Mouse (Mus musculus): ENCODE measurements around the gene Zmiz2. TPM values are rescaled to one million over a fixed set of nuclear protein-coding genes. Genes with fewer than 3 reads are reported as not detected.
A peak's percentile ranks its signal among the peaks of the same experiment; 100 is the strongest.
"Not testable (repeated sequence)": the region's sequence is repeated elsewhere in the genome, so short reads cannot be mapped to it uniquely, and the experiment has no call there.

The Zmiz2 gene
- polyA plus RNA-seq, 1 experiment from 2014 or later, result 25.4 TPM

DNA sequence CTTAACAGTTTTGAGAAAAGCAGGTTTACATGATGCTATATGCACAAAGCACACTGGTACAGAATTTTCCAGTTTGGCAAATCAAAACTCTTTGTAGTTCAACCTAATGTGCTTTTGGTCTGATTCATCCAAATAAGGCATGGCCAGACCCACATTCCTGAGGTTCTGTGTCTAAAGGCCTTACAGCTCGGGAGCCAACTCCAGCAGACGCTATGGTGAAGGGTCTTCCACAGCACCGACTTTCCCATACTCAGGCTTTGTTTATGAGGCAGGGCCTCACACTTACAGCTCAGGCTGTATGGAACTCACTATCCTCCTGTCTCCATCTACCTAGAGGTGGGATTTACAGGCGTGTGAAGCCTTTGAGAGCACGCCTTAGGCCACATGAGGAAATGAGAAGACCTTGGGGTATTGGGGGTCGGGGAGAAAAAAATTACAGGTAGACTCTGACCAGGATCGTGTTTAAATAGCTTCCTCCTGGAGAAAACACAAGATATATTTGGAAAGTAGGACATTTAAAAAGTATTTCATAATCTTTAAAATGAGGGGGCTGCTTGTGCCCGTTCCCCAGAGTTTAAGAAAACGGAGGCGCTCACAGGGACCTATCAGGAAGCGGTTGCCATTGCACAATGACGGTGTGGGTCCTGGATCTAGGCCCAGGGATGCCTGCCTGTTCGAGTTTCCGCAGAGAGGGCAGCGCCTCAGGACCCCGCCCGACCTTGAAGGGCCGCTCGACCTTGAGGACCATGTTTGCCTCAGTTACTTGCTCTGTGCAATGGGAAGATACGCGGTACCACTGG lies 26.1 kb downstream of the Zmiz2 start, which contains the start of gene Ppia:
Gene Ppia, plus strand, starts transcription at position 693 of the 800 bp plus-strand sequence.
- peak within 1 kb of the TSS; percentile 95 for H3K4me2 ChIP-seq (ENCODE audit: low read depth)
- H3K27me3 ChIP-seq (ENCODE audit: control insufficient read depth, insufficient read depth, low read length), result no peaks in the 10 kb centered on the region
- ATAC-seq (ENCODE audit: insufficient read depth, low FRiP score, low TSS enrichment) (peak; percentile 59), DNase-seq (ENCODE audit: low spot score) (peak; percentile 28)
- peaks cover 17% of the 10 kb centered on the region for H3K4me1 ChIP-seq (ENCODE audit: control insufficient read depth, insufficient read depth, low read length)
- H3K4me3 ChIP-seq (ENCODE audit: low read depth, low read length), result peak within 1 kb of the TSS; percentile 81
- no peaks in the 10 kb centered on the region for H3K9me3 ChIP-seq (ENCODE audit: control insufficient read depth, low read length)
- peak within 1 kb of the TSS; percentile 85 for H3K27ac ChIP-seq (ENCODE audit: low read depth, low read length)
- H3K9ac ChIP-seq (ENCODE audit: low read length), result peak within 1 kb of the TSS; percentile 97
- WGBS, result 9% methylated on average over 21 of the region's 21 CpGs
- H3K36me3 ChIP-seq (ENCODE audit: control insufficient read depth, insufficient read depth, low read length), result peaks cover 7% of the 10 kb centered on the region

DNA sequence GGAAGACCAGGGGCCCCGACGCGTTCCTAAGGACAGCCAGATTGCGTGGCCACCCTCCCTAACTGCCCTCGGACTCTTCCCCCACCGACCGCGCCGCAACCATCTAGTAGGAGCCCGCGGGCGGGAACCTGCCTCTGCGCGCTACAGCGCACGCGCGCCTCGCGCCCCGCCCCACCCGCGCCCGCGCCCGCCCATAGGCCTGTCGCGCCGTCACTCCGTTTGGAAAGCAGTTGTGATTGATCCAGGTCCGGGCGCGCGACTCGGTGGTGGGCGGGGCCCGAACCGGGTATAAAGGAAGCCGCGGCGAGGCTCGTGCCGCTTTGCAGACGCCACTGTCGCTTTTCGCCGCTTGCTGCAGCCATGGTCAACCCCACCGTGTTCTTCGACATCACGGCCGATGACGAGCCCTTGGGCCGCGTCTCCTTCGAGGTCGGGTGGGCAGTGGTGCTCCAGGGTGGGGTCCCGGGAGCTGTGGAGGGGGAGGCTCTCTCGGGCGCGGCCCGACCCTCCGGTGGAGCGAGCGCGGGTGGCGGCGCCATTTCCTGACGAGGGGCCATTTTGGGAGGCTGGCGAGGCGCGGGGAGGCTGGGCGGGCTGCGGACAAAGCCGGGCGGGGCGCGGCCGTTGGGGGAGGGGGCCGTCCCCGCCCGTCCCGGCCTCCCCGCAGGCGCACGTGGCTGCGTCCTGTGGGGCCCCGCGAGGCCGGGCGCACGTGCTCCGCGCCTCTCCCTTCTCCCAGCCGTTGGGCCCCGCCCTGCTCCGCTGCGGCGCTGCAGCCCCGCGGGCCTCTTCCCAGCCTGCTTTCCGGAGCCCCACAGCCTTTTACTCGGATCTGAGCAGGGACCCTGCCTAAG lies 26.9 kb downstream of the Zmiz2 start:
- peak; percentile 95 for ATAC-seq (ENCODE audit: insufficient read depth, low FRiP score, low TSS enrichment)
- H3K4me3 ChIP-seq (ENCODE audit: low read depth, low read length), result peak overlapping the region; percentile 81
- H3K9me3 ChIP-seq (ENCODE audit: control insufficient read depth, low read length), result no peaks in the 10 kb centered on the region
- peak; percentile 97 for DNase-seq (ENCODE audit: low spot score)
- no peaks in the 10 kb centered on the region for H3K27me3 ChIP-seq (ENCODE audit: control insufficient read depth, insufficient read depth, low read length)
- peak overlapping the region; percentile 85 for H3K27ac ChIP-seq (ENCODE audit: low read depth, low read length)
- H3K9ac ChIP-seq (ENCODE audit: low read length), result peak overlapping the region; percentile 97
- 0% methylated on average over 84 of the region's 102 CpGs for WGBS
- H3K4me1 ChIP-seq (ENCODE audit: control insufficient read depth, insufficient read depth, low read length), result peaks cover 17% of the 10 kb centered on the region
- H3K36me3 ChIP-seq (ENCODE audit: control insufficient read depth, insufficient read depth, low read length), result peaks cover 11% of the 10 kb centered on the region
- peak overlapping the region; percentile 95 for H3K4me2 ChIP-seq (ENCODE audit: low read depth)

- WGBS, result 1% methylated on average over 30 of the region's 30 CpGs
- H3K9me3 ChIP-seq (ENCODE audit: control insufficient read depth, low read length), result no peaks in the 10 kb centered on the region
- peak overlapping the region; percentile 85 for H3K27ac ChIP-seq (ENCODE audit: low read depth, low read length)
- peak; percentile 33; the same call in 1 of the 2 replicates for ATAC-seq (ENCODE audit: insufficient read depth, low FRiP score, low TSS enrichment)
- H3K4me3 ChIP-seq (ENCODE audit: low read depth, low read length), result peak overlapping the region; percentile 81
- H3K36me3 ChIP-seq (ENCODE audit: control insufficient read depth, insufficient read depth, low read length), result peaks cover 11% of the 10 kb centered on the region
- peak; percentile 80 for DNase-seq (ENCODE audit: low spot score)
- H3K27me3 ChIP-seq (ENCODE audit: control insufficient read depth, insufficient read depth, low read length), result no peaks in the 10 kb centered on the region
- peaks cover 17% of the 10 kb centered on the region for H3K4me1 ChIP-seq (ENCODE audit: control insufficient read depth, insufficient read depth, low read length)
- peak overlapping the region; percentile 97 for H3K9ac ChIP-seq (ENCODE audit: low read length)
- peak overlapping the region; percentile 95 for H3K4me2 ChIP-seq (ENCODE audit: low read depth)
Observed at GRCm38 (mm10) chr11:6416405-6417034, 27.6 kb downstream of the Zmiz2 start.

GRCm38 (mm10) chr11:6417069-6417468 lies 28.2 kb downstream of the Zmiz2 start:
- H3K4me2 ChIP-seq (ENCODE audit: low read depth), result peak overlapping the region; percentile 95
- DNase-seq (ENCODE audit: low spot score) (no peak), ATAC-seq (ENCODE audit: insufficient read depth, low FRiP score, low TSS enrichment) (no peak)
- WGBS, result 50% methylated on average over 2 of the region's 2 CpGs
- peaks cover 17% of the 10 kb centered on the region for H3K4me1 ChIP-seq (ENCODE audit: control insufficient read depth, insufficient read depth, low read length)
- peaks cover 11% of the 10 kb centered on the region for H3K36me3 ChIP-seq (ENCODE audit: control insufficient read depth, insufficient read depth, low read length)
- H3K9ac ChIP-seq (ENCODE audit: low read length), result peak overlapping the region; percentile 97
- H3K4me3 ChIP-seq (ENCODE audit: low read depth, low read length), result peak overlapping the region; percentile 81
- no peaks in the 10 kb centered on the region for H3K9me3 ChIP-seq (ENCODE audit: control insufficient read depth, low read length)
- H3K27ac ChIP-seq (ENCODE audit: low read depth, low read length), result peak overlapping the region; percentile 49; the same call in 1 of the 2 replicates
- H3K27me3 ChIP-seq (ENCODE audit: control insufficient read depth, insufficient read depth, low read length), result no peaks in the 10 kb centered on the region

- Histone ChIP-seq H3K9ac (ENCODE audit: low read length) (peak overlapping the region; percentile 97), H3K27me3 (ENCODE audit: control insufficient read depth, insufficient read depth, low read length) (no peaks in the 10 kb centered on the region), H3K27ac (ENCODE audit: low read depth, low read length) (peak overlapping the region; percentile 49; the same call in 1 of the 2 replicates), H3K36me3 (ENCODE audit: control insufficient read depth, insufficient read depth, low read length) (peaks cover 11% of the 10 kb centered on the region), H3K4me2 (ENCODE audit: low read depth) (peak overlapping the region; percentile 95), H3K4me3 (ENCODE audit: low read depth, low read length) (peak overlapping the region; percentile 81), H3K4me1 (ENCODE audit: control insufficient read depth, insufficient read depth, low read length) (peaks cover 17% of the 10 kb centered on the region), H3K9me3 (ENCODE audit: control insufficient read depth, low read length) (no peaks in the 10 kb centered on the region)
- ATAC-seq (ENCODE audit: insufficient read depth, low FRiP score, low TSS enrichment) (no peak), DNase-seq (ENCODE audit: low spot score) (no peak)
Observed at GRCm38 (mm10) chr11:6417490-6417889, 28.6 kb downstream of the Zmiz2 start.

GRCm38 (mm10) chr11:6418751-6419150 lies 29.9 kb downstream of the Zmiz2 start:
- ATAC-seq (ENCODE audit: insufficient read depth, low FRiP score, low TSS enrichment), result no peak
- no peak for DNase-seq (ENCODE audit: low spot score)
- H3K4me2 ChIP-seq (ENCODE audit: low read depth), result no peak overlapping the region
- H3K27ac ChIP-seq (ENCODE audit: low read depth, low read length), result no peak overlapping the region
- peaks cover 17% of the 10 kb centered on the region for H3K4me1 ChIP-seq (ENCODE audit: control insufficient read depth, insufficient read depth, low read length)
- H3K9ac ChIP-seq (ENCODE audit: low read length), result no peak overlapping the region
- H3K36me3 ChIP-seq (ENCODE audit: control insufficient read depth, insufficient read depth, low read length), result peaks cover 11% of the 10 kb centered on the region
- H3K27me3 ChIP-seq (ENCODE audit: control insufficient read depth, insufficient read depth, low read length), result no peaks in the 10 kb centered on the region
- H3K4me3 ChIP-seq (ENCODE audit: low read depth, low read length), result no peak overlapping the region
- WGBS, result 90% methylated on average over 5 of the region's 5 CpGs
- H3K9me3 ChIP-seq (ENCODE audit: control insufficient read depth, low read length), result no peaks in the 10 kb centered on the region

DNA sequence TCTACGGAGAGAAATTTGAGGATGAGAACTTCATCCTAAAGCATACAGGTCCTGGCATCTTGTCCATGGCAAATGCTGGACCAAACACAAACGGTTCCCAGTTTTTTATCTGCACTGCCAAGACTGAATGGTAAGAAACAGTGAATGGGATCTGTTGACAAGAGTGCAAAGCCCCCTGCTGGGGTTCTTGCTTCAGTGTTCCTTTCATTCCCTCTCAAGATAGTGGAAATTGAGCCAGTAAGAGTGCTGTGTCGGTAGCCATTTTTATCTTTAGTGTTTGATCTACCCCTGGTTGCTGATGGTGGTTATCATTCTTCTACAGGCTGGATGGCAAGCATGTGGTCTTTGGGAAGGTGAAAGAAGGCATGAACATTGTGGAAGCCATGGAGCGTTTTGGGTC lies 30.3 kb downstream of the Zmiz2 start:
- H3K27ac ChIP-seq (ENCODE audit: low read depth, low read length); H3K9me3 ChIP-seq (ENCODE audit: control insufficient read depth, low read length); H3K4me3 ChIP-seq (ENCODE audit: low read depth, low read length); H3K9ac ChIP-seq (ENCODE audit: low read length); H3K27me3 ChIP-seq (ENCODE audit: control insufficient read depth, insufficient read depth, low read length); DNase-seq (ENCODE audit: low spot score); H3K4me2 ChIP-seq (ENCODE audit: low read depth); ATAC-seq (ENCODE audit: insufficient read depth, low FRiP score, low TSS enrichment): not testable (repeated sequence)
- WGBS, result 68% methylated on average over 4 of the region's 4 CpGs
- Histone ChIP-seq H3K4me1 (ENCODE audit: control insufficient read depth, insufficient read depth, low read length) (peaks cover 17% of the 10 kb centered on the region), H3K36me3 (ENCODE audit: control insufficient read depth, insufficient read depth, low read length) (peaks cover 13% of the 10 kb centered on the region)

DNA sequence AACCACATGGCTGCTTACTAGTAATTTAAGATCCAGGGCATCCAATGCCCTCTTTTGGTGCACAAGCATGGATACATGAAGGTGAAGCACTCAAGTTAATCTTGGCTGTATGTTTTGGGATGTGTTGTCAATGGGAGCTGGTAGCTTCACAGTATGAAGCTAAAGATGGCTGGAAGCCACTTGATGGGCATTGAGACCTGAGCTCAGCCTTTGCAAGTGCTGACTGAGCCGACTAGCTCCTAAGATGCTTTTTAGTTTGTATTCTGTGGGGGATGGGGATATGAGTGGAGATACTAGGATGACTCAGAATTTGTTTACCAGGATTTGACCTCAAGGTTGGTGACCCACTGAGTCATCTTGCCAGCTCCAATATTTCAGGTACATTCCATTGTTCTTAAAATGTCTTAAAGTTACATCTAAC lies 31.4 kb downstream of the Zmiz2 start:
- ATAC-seq (ENCODE audit: insufficient read depth, low FRiP score, low TSS enrichment) (no peak), DNase-seq (ENCODE audit: low spot score) (no peak)
- Histone ChIP-seq H3K4me3 (ENCODE audit: low read depth, low read length) (no peak overlapping the region), H3K27me3 (ENCODE audit: control insufficient read depth, insufficient read depth, low read length) (no peaks in the 10 kb centered on the region), H3K27ac (ENCODE audit: low read depth, low read length) (no peak overlapping the region), H3K4me2 (ENCODE audit: low read depth) (no peak overlapping the region), H3K4me1 (ENCODE audit: control insufficient read depth, insufficient read depth, low read length) (peaks cover 10% of the 10 kb centered on the region), H3K9ac (ENCODE audit: low read length) (no peak overlapping the region), H3K36me3 (ENCODE audit: control insufficient read depth, insufficient read depth, low read length) (peaks cover 17% of the 10 kb centered on the region), H3K9me3 (ENCODE audit: control insufficient read depth, low read length) (no peaks in the 10 kb centered on the region)
- WGBS, result 28% methylated on average over 1 of the region's 1 CpGs

Measured in neural tube, embryonic 11.5 days (tissue).